Mouse (Mus musculus): ENCODE data around the gene Mesd.
"Not testable (repeated sequence)": the region's sequence is repeated elsewhere in the genome, so short reads cannot be mapped to it uniquely, and the experiment has no call there.

Mesd gene

GRCm38 (mm10) chr7:83878676-83879448, 5.4 kb upstream of the Mesd start:
- DNase-seq (ENCODE audit: extremely low spot score) = peak; percentile 49

DNA sequence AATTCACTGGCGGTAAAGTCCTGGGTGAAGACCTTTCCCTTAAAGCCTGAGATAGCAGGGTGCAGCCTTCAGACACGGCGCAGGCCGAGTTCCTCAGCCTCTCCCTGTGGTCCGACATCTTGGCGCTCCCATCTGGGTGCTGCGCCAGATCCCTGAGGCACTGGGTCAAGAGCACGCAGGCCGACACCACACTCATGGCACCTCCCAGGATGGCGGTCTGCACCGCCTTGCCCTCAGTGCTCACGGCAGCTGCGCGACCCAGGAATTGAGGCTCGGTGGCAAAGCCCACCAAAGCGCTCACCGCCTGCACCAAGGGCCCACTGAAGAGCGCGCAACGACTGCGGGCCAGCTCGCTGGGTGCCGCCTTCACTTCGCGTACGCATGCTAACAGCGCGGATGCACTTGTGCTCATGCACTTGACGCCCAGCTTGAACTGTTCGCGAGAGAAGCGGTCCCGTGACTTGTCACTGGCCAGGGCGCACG, 2.1 kb upstream of the Mesd start:
- DNase-seq (ENCODE audit: extremely low spot score) = peak; percentile 15

- DNase-seq (ENCODE audit: extremely low spot score) = peak; percentile 59
These were observed 1.5 kb upstream of the Mesd start for GRCm38 (mm10) chr7:83882633-83883275.

DNA sequence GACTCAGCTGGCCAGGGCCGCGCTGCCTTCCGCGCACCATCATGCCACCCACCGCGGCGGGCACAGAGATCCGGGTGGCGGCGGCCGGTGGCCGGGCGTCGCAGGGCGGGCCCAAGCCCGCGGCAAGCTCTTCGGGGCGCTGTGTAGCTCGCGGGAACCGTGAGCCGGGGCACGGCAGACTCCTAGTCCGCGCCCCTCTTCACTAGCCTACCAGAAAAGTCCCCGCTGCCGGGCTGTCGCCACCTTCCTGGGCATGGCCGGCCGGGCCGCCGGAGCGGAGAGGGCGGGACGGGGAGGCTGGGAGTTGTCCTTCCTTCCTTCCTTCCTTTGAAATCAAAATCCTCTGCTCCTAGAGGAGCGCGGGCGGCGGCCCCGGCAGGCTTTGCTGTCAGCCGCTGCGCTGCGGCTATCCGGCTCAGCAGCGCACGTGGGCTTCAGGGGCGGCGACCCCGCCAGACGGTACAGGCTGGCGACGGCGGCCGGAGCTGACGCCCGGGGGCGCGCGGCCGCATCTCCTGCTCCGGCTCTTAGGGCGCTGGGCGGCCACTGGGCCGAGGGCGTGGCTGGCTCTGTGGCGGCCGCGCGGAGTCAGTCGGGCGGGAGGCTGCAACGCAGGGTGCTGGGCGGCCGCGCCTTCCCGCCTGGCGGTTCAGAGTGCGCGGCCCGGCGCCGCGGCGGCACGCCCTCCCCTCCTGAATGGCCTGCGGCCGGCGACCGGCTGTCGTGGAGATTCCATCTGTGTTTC, 818 bp upstream of the Mesd start:
- no peak for DNase-seq (ENCODE audit: extremely low spot score)

DNA sequence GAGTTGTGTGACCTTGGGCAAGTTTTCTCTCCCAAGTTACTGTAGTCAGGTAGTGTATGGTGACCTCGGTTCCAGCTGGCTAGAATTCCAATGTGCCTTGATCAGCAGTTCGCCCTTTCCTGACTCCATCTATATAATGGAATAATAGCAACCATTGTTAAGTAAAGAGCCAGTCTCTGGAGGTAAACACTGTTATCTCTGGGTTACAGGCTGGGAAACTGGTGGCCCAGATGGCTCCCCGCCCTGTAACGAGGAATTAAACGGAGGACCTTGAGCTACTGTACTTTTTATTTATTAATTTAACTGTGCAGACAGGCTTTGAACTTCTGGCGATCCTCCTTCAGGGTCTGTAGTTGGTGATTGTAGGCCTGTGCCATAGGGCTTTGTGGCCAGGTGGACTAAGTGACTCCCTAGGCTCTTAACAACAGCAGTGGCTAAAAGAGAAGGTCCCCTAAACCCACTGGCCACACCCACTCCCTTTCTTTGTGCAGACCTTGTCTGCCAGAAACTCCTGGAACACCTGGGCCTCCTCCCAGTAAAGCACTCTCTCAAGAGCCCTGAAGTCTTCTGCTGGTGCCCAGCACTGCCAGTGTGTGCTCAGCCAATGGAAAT, 761 bp downstream of the Mesd start:
- no peak for DNase-seq (ENCODE audit: extremely low spot score)

DNA sequence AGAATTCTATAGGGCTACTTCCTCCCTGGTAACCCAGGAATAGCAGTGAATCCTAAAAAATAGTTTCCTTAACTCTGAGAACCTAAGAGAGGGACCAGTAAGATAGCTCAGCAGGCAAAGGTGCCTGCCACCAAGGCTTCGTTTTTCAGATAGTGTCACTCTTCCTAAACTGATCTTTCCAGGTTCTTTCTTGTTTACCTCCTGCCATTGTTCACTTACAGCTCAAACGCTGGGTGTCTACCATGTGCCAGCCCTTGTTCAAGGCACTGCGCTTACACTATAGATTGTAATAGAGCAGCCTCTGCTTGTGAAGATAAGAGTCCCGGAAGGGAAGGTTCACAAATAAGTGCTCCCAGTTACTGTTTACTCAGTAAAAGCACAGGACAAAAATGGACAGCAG, 1.6 kb downstream of the Mesd start:
- no peak for DNase-seq (ENCODE audit: extremely low spot score)

DNA sequence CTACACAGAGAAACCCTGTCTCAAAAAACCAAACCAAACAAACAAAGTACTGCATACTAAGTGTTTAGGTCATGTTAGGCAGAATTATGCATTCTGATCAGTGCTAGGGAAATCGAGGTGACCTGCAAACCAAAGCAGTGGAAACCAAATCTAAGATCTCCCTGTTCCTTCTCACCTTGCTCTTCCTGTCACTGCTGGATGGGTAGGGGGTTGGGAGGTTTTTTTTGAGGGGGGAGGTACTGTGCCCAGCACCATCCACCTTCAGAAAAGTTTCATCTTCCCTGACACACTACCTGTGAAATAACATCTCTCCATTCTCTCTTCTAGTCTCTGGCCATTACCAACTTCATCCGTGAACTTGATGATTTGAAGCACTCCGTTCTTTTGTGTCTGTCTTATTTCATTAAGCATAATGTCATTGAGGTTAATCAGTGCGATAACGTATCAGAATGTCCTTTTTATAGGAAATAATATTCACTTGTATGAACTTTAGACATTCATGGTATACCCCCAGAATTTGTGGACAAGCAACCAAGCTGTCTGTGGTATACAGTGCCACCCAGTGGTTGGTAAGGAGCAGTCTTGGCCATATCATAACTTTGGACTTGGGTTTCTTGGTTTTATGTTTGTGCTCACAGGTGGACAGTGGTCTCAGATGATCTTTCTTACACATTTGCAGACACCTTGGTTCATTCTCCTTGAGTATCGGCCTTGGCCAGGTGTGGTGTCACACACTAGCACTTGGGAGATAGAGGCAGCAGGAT, 2.3 kb downstream of the Mesd start:
- no peak for DNase-seq (ENCODE audit: extremely low spot score)

DNA sequence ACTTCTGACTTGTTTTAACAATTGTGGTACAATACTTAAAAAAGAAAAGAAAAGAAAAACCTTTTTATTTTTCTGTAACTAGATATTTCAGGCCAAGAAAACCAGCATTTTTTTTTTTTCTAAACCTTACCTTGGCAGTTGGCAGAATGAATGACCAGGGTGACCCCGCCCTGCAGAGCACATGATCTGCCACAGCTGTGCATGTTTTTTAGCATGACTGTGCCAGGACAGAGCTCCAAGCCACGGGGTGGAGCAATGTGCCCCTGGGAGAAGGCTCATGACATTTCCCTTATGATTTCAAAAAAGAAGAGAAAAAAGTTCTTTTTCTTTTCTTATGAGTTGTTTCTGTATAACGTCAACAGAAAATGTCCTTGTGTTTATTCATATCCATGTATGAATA, 5.1 kb downstream of the Mesd start:
- DNase-seq (ENCODE audit: extremely low spot score) = no peak

DNA sequence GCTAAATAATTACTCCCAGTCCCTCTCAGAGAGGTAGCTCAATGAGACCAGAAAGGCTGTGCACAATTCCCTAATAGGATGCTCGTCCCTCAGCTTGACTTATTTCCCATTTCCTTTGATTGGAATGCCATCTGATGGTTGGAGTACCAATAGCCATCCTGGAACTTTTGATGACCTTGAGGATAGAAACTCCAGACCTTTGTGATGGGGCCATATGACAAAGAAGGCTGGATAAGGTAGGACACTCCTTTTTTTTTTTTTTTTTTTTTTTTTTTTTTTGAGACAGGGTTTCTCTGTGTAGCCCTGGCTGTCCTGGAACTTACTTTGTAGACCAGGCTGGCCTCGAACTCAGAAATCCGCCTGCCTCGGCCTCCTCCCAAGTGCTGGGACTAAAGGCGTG, 5.7 kb downstream of the Mesd start:
- DNase-seq (ENCODE audit: extremely low spot score) = not testable (repeated sequence)

DNA sequence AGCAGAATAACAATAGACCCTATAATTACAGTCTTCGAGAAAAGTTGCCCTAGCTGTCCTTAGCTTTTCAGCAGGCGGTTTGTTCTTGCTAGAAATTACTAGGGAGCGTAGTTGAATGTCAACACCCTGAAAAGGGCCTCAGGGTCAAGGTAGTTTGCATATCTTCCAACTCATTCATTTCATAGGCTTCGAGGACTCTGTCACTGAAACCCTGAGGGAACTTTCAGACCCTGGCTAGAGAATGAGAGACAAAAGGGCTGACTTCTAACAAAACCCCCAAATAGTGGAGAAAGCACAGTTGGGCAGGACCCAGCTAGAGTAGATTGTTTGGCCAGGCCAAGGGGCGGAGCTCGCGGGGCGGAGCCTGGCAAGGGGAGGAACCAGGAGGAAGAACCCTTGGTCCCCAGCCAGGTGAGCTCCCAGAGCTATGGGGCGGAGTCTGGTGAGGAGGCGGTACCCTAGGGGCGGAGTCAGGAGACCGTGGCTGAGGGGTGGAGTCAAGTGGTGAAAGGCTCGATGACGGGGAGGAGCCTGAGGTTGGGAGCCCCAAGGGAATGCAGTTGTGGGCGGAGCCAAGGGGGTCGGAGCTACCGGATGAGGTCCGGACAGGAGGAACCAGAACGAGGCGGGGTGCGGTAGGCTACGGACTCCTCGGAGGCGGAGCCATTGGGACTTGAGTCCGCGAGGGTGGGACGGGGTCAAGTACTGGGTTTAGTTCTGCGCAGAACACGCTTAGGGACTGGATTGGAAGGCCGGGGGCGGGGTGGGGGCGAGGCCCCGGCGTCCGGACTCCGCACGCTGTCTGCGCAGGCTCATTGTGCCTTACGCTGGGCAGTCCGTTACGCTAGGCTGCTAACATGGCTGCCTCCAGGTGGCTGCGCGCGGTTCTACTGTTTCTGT, 7.4 kb downstream of the Mesd start:
- DNase-seq (ENCODE audit: extremely low spot score) = peak; percentile 100

DNA sequence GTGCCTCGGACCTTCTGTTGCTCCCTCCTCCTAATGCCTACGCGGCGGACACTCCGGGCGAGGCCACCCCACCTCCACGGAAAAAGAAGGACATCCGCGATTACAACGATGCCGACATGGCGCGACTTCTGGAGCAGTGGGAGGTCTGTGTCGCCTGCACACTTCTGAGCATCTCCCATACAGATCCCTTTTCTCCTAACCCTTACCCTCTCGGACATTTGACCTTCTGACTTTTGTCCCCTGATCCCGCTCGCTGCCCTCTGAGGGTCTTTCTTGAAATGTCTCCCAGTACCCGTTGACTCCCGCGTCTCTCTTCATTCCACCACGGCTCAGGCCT, 8.0 kb downstream of the Mesd start:
- no peak for DNase-seq (ENCODE audit: extremely low spot score)

- DNase-seq (ENCODE audit: extremely low spot score) = no peak
These were observed 10.1 kb downstream of the Mesd start for GRCm38 (mm10) chr7:83894348-83894747.

DNA sequence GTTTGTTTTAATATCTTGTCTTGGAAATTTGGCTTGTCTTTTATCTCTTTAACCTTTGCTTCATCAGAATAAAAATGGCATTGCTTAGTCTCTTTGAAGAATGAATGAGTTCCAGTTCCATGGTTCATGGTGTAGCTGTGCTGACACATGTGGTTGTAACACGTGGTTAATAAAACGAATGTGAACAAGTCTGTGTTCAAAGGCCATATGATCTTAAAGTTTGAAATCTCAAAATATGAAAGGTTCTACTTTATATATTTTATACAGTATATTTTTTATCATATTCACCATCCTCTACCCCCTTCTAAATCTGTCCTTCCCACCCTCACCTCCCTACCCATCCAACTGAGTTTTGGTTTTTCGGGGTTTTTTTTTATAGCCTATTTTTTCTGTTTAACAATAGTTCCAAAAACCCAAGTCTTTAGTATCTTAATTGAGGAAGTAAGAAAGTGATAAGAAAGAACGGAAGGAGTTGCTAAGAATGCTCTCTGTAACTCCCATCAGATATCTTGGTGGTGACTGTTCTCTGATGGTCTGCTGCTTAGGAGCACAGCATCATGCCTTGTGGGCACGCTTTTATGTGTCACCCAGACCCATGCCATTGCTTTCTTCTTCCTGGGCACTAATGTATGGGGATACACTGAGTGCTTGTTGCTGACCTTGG, 11.9 kb downstream of the Mesd start:
- no peak for DNase-seq (ENCODE audit: extremely low spot score)

- no peak for DNase-seq (ENCODE audit: extremely low spot score)
These were observed 14.0 kb downstream of the Mesd start for GRCm38 (mm10) chr7:83898267-83898666.

- DNase-seq (ENCODE audit: extremely low spot score) = no peak
These were observed 16.3 kb downstream of the Mesd start for GRCm38 (mm10) chr7:83900519-83900918.

DNA sequence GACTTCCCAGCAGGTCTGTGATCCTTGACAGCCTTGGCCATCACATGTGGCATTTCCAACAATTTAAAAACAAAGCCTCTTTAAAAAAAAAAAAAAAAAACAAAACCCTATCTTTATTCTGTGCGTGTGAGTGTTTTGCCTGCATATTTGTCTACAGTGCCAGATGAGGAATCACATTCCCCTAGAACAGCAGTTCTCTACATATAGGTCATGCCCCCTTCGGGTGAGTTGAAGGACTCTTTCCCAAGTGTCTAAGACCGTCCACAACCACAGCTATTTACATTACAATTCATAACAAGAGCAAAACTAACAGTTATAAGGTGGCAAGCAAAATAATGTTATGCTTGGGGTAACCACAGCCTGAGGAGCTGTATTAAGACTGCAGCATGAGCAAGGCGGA, 17.2 kb downstream of the Mesd start:
- no peak for DNase-seq (ENCODE audit: extremely low spot score)

DNA sequence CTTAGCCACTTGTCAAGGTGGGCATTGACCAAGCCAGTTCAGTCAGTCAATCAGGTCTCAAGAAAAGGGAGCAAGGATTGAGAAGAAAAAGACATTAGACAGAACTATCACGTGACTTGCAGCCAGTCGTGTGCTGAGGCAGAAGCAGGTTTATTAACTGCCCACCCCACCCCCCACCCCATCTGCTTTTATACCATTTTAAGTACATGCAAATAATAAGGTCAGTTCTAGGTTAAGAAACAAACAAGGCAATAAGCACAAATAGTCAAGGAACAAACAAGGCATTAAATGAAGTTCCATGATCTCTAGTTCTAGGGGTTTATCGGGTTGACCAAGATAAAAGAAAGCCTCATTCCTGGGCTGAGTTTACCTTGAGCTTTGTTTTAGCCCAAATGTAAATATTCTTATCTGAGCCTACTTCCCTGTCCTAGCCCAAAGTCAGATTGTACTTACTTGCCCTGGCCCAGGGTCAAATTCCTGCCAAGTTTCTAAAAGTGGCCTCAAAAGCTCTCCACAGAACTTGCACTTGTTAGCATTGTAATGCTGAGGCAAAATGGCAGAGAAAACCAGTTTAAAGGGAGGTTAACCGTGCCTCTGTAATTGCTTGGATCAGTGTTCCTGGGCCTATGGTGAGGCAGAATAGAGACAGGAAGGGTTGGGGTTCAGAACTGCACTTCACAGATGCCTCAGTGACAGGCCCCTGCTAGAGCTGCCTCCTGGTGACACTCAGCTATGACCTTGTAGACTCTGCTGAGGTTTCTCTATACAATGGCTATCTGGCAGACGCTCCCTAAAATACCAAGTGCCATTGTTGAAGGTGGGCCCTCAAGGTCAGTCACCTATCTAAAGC, 18.3 kb downstream of the Mesd start:
- no peak for DNase-seq (ENCODE audit: extremely low spot score)

GRCm38 (mm10) chr7:83904831-83905230, 20.6 kb downstream of the Mesd start:
- no peak for DNase-seq (ENCODE audit: extremely low spot score)

GRCm38 (mm10) chr7:83911909-83912308, 27.6 kb downstream of the Mesd start:
- no peak for DNase-seq (ENCODE audit: extremely low spot score)

All from embryo, embryonic 9.5 days (tissue).